Mouse (Mus musculus) MEL (cell line): ENCODE data around the gene Dnajc28.
A peak's percentile ranks its signal among the peaks of the same experiment; 100 is the strongest.

Experiments
- CTCF ChIP-seq, 3 experiments: IDR thresholded peaks in 2 of 3; conservative IDR thresholded peaks in 1 of 3; 2 replicates each; pipeline ENCODE4 v1.5.1; 2011 to 2012; ENCODE audit warnings: low read length in 3 of 3, low read depth in 2 of 3, mild to moderate bottlenecking in 2 of 3, improper control_type of control experiment in 1 of 3, inconsistent platforms in 1 of 3, mixed read lengths in 1 of 3, moderate library complexity in 1 of 3; ENCODE audit not compliant: control insufficient read depth in 1 of 3, insufficient read depth in 1 of 3, poor library complexity in 1 of 3, severe bottlenecking in 1 of 3
- ETS1 ChIP-seq: IDR thresholded peaks from 2 replicates; pipeline ENCODE4 v1.6.1; 2012; ENCODE audit warnings: low read depth, mild to moderate bottlenecking, inconsistent platforms, low read length, improper control_type of control experiment, moderate library complexity
- HCFC1 ChIP-seq: IDR thresholded peaks from 2 replicates; pipeline ENCODE4 v1.6.1; 2012; ENCODE audit warnings: low read depth, mild to moderate bottlenecking, inconsistent platforms, low read length, improper control_type of control experiment, moderate library complexity
- MAFK ChIP-seq: IDR thresholded peaks from 2 replicates; pipeline ENCODE4 v1.6.1; 2011; ENCODE audit warnings: low read depth, mild to moderate bottlenecking, low read length, improper control_type of control experiment, borderline replicate concordance
- NRF1 ChIP-seq: IDR thresholded peaks from 2 replicates; pipeline ENCODE4 v1.6.1; 2014; ENCODE audit warnings: low read depth, mild to moderate bottlenecking, inconsistent platforms, low read length, improper control_type of control experiment, moderate library complexity; ENCODE audit not compliant: poor library complexity, insufficient read depth, severe bottlenecking
- POLR2A ChIP-seq, 2 experiments: IDR thresholded peaks; 2 replicates each; pipeline ENCODE4 v1.6.1; 2011 to 2012; ENCODE audit warnings: low read length in 2 of 2, mild to moderate bottlenecking in 2 of 2, control low read depth in 1 of 2, improper control_type of control experiment in 1 of 2, low read depth in 1 of 2, moderate library complexity in 1 of 2; ENCODE audit not compliant: control insufficient read depth in 1 of 2, insufficient read depth in 1 of 2, poor library complexity in 1 of 2
- UBTF ChIP-seq: IDR thresholded peaks from 2 replicates; pipeline ENCODE4 v1.6.1; 2012; ENCODE audit warnings: low read depth, mild to moderate bottlenecking, inconsistent platforms, low read length, improper control_type of control experiment, moderate library complexity, borderline replicate concordance; ENCODE audit not compliant: insufficient read depth

DNA sequence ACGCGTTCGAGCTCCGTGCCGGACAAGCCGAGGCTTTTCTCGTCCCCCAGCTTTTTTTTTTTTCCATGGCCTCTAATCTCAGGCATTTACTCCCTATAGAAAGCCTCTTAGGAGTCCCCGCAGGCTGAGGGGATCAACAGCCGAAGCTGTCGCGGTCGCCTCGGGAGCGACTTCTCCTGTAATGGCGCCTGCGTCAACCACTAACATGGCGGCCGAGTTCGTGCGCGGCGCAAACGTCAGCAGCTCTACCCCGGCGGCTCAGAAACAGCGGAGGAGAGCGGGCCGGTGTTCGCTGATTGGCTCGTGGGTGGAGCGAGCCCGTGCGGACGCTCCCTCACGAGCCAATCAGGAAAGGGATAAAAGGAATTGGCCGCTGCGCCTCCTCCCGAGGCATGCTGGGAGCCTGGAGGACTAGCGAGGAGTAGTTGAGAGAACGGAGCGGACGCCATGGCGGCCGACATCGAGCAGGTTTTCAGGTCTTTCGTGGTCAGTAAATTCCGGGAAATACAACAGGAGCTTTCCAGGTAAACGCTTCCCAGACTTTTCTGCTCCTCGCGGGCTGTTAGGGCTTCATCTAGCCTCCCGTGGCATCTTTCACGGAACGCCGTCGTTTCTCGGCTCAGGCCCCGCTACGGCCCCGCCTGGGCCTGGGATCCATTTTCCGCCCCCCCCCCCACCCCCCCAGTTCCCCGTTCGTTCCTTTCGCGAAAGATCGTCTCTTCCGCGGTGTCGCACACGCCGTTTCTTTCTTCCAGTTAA lies 28.8 kb upstream of the Dnajc28 start, which contains the start of gene Son:
- peak; percentile 86 to 96; a peak in 3 of 4 replicates for TF ChIP-seq POLR2A (IDR thresholded peaks at IDR 0.05; ENCODE audit: control insufficient read depth in 1 of 2, insufficient read depth in 1 of 2, low read depth in 1 of 2, low read length in 2 of 2, poor library complexity in 1 of 2)
- TF ChIP-seq ETS1, result 0 out of 2 replicates have a peak, but pooled peaks have one; percentile 8
- TF ChIP-seq HCFC1, result peak; percentile 83
- no peak for TF ChIP-seq MAFK
- TF ChIP-seq CTCF (IDR thresholded peaks at IDR 0.05 in 2 of 3, conservative IDR thresholded peaks at IDR 0.05 in 1 of 3; ENCODE audit: control insufficient read depth in 1 of 3, insufficient read depth in 1 of 3, low read depth in 2 of 3, low read length in 3 of 3, poor library complexity in 1 of 3, severe bottlenecking in 1 of 3), result no peak
- TF ChIP-seq UBTF, result no peak
- peak; percentile 56 for TF ChIP-seq NRF1
